Mouse (Mus musculus): ENCODE results near the gene Vmn1r51.
"Not testable (repeated sequence)": the region's sequence is repeated elsewhere in the genome, so short reads cannot be mapped to it uniquely, and the experiment has no call there.

Gene Vmn1r51

DNA sequence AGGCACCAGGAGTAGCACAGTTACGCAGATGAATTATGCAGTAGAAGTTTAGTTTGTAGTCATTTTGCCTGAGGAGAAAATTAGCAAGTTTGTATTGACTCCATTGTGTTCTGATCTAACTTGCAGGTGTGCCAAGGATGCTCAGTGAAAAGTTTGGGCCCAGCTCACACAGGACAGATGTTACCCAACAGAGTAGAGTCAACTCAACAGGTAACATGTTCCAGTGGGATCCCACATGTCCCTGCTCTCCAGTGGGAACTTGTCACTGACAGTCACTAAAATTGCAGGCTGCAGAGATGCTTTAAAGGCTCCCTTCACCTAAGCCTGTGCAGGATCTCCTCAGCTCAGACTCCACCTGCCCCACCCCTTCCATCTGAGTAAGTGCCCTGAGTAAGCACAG is at the start of gene Vmn1r51:
Gene Vmn1r51, plus strand, starts transcription at position 301 of the 400 bp plus-strand sequence.
- not testable (repeated sequence) for DNase-seq (ENCODE audit: inconsistent age in 2 of 2, low spot score in 1 of 2)

DNA sequence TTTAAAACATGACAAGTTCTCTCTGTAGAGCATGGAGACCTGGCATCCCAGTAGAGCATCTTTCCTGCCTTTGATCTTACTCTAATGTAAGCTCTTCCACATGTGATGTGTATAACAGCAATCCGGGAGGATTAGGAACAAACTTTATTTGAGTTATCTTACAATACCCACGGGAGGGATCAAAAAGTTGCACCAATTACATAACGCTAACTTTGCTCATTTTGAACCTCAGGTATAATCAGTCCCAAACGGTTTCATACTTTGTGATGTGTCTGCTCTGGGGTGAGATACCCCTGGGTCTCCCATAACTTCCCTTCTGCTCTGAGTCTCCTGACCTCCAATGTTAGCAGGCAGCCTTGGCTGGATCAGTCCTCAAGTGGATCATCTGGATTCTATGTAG is 44.0 kb upstream of the Vmn1r51 start, which contains the start of gene Vmn1r49:
Gene Vmn1r49, minus strand, starts transcription at position 101 of the 400 bp plus-strand sequence.
- DNase-seq (ENCODE audit: inconsistent age in 2 of 2, low spot score in 1 of 2) = no peak

DNA sequence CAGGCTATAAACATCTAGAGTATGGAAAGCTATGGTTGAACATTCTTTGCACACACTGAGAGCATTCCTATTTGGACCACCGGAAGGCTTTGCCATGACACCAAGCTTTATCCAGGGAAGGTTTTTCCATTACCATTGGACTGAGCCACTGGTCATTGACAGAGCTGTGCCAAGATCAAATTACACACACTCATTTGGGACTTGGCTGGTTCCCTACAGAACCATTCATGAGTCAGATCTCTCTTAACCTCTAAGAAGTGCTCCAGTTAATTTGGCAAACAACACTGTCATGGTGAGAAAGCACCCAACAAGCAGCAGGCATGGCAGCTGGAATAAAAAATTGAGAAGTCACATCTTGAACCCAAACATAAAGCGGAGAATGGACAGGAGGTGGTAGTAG is 21.8 kb upstream of the Vmn1r51 start:
- no peak for DNase-seq (ENCODE audit: inconsistent age in 2 of 2, low spot score in 1 of 2)

DNA sequence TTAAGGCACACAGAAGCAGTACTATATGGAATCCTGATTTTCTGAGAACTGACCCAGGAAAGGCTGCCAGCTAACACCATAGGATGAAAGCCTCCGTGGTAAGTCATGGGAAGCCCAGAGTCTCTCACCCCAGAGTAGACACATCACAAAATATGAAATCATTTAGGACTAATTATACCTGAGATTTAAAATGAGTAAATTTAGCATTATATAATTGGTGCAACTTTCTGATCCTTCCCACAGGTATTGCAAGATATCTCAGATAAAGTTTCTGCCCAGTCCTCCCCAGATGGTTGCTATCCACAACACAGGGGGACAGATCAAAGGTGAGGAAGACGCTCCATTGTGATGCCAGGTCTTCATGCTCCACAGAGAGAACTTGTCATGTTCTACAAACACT is 21.3 kb upstream of the Vmn1r51 start, which contains the start of gene Vmn1r50:
Gene Vmn1r50, plus strand, starts transcription at position 301 of the 400 bp plus-strand sequence.
- no peak for DNase-seq (ENCODE audit: inconsistent age in 2 of 2, low spot score in 1 of 2)

DNA sequence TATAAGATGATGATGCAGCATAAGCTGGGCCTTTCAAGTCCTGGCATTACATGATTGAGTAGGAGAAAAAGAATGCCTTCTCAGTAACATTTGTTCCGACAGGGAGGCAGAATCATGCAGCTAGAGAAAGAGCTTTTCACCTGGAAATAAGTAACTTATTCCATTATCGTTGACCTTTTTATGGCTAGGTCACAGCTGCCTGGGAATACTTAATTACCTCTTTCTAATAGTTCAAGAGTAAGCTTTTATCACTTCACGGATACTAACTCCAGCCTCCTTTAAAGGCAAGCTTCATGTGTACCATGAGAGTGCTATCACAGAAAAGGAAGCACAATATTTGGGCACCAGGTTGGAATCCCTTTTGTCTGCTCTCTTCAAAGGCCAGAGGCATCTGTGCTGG is 37.7 kb downstream of the Vmn1r51 start:
- DNase-seq (ENCODE audit: inconsistent age in 2 of 2, low spot score in 1 of 2) = no peak

DNA sequence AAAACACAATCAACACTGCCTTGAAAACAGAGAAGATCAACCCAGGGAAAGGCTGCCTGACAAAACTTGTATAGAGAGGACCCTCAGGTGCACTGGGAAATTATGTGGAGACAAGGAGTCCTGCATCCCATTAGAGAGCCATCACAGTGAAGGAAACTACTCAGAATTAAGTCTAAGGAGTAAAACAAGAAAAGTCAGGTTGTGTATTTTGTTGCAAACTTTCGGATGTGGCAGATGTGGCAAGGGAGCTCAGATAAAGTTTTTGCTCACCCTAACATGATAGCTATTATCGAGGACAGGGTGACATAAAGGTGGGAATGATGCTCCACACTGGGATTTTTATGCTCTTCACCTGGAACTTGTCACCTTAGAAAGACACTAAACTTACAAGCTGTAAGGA is 52.1 kb downstream of the Vmn1r51 start, which contains the start of gene Vmn1r52:
Gene Vmn1r52, plus strand, starts transcription at position 301 of the 400 bp plus-strand sequence.
- DNase-seq (ENCODE audit: inconsistent age in 2 of 2, low spot score in 1 of 2) = no peak
